Mouse (Mus musculus): Measurements from ENCODE around the gene Usp3. TPM values are rescaled to one million over a fixed set of nuclear protein-coding genes. Genes with fewer than 3 reads are reported as not detected.

Gene Usp3
- 63.7 and 68.7 TPM in 2 replicates for polyA plus RNA-seq (2012; rRNA removed)

GRCm38 (mm10) chr9:66592708-66593612 is at the start of gene Usp3:
Gene Usp3, minus strand, starts transcription at chr9:66593142.
- DNase-seq (ENCODE audit: low read depth) = peak; percentile 98
- TF ChIP-seq CTCF (IDR thresholded peaks at IDR 0.05; ENCODE audit: borderline replicate concordance, extremely low read depth, insufficient read depth, insufficient read length) (no peak), POLR2A (IDR thresholded peaks at IDR 0.05; ENCODE audit: borderline replicate concordance, extremely low read depth, insufficient read depth, insufficient read length, poor library complexity, severe bottlenecking) (peak; percentile 87; the same call in 1 of the 2 replicates)

GRCm38 (mm10) chr9:66640491-66640890 is 47.5 kb upstream of the Usp3 start:
- no peak for DNase-seq (ENCODE audit: low read depth)
- TF ChIP-seq CTCF (IDR thresholded peaks at IDR 0.05; ENCODE audit: borderline replicate concordance, extremely low read depth, insufficient read depth, insufficient read length) = no peak
- no peak for TF ChIP-seq POLR2A (IDR thresholded peaks at IDR 0.05; ENCODE audit: borderline replicate concordance, extremely low read depth, insufficient read depth, insufficient read length, poor library complexity, severe bottlenecking)

GRCm38 (mm10) chr9:66639626-66640025 is 46.7 kb upstream of the Usp3 start:
- TF ChIP-seq CTCF (IDR thresholded peaks at IDR 0.05; ENCODE audit: borderline replicate concordance, extremely low read depth, insufficient read depth, insufficient read length) = no peak
- TF ChIP-seq POLR2A (IDR thresholded peaks at IDR 0.05; ENCODE audit: borderline replicate concordance, extremely low read depth, insufficient read depth, insufficient read length, poor library complexity, severe bottlenecking) = no peak
- DNase-seq (ENCODE audit: low read depth) = no peak

GRCm38 (mm10) chr9:66632441-66632840 is 39.5 kb upstream of the Usp3 start:
- TF ChIP-seq CTCF (IDR thresholded peaks at IDR 0.05; ENCODE audit: borderline replicate concordance, extremely low read depth, insufficient read depth, insufficient read length) = no peak
- no peak for DNase-seq (ENCODE audit: low read depth)

GRCm38 (mm10) chr9:66630931-66631330 is 38.0 kb upstream of the Usp3 start:
- TF ChIP-seq POLR2A (IDR thresholded peaks at IDR 0.05; ENCODE audit: borderline replicate concordance, extremely low read depth, insufficient read depth, insufficient read length, poor library complexity, severe bottlenecking) (no peak), CTCF (IDR thresholded peaks at IDR 0.05; ENCODE audit: borderline replicate concordance, extremely low read depth, insufficient read depth, insufficient read length) (no peak)
- no peak for DNase-seq (ENCODE audit: low read depth)

GRCm38 (mm10) chr9:66626661-66627060 is 33.7 kb upstream of the Usp3 start:
- TF ChIP-seq CTCF (IDR thresholded peaks at IDR 0.05; ENCODE audit: borderline replicate concordance, extremely low read depth, insufficient read depth, insufficient read length) (no peak), POLR2A (IDR thresholded peaks at IDR 0.05; ENCODE audit: borderline replicate concordance, extremely low read depth, insufficient read depth, insufficient read length, poor library complexity, severe bottlenecking) (no peak)
- no peak for DNase-seq (ENCODE audit: low read depth)

- TF ChIP-seq POLR2A (IDR thresholded peaks at IDR 0.05; ENCODE audit: borderline replicate concordance, extremely low read depth, insufficient read depth, insufficient read length, poor library complexity, severe bottlenecking) (no peak), CTCF (IDR thresholded peaks at IDR 0.05; ENCODE audit: borderline replicate concordance, extremely low read depth, insufficient read depth, insufficient read length) (no peak)
- DNase-seq (ENCODE audit: low read depth) = no peak
Observed at GRCm38 (mm10) chr9:66625974-66626530, 33.1 kb upstream of the Usp3 start.

GRCm38 (mm10) chr9:66624873-66625272 is 31.9 kb upstream of the Usp3 start:
- TF ChIP-seq CTCF (IDR thresholded peaks at IDR 0.05; ENCODE audit: borderline replicate concordance, extremely low read depth, insufficient read depth, insufficient read length) (no peak), POLR2A (IDR thresholded peaks at IDR 0.05; ENCODE audit: borderline replicate concordance, extremely low read depth, insufficient read depth, insufficient read length, poor library complexity, severe bottlenecking) (no peak)
- DNase-seq (ENCODE audit: low read depth) = no peak

- TF ChIP-seq POLR2A (IDR thresholded peaks at IDR 0.05; ENCODE audit: borderline replicate concordance, extremely low read depth, insufficient read depth, insufficient read length, poor library complexity, severe bottlenecking) = no peak
- no peak for DNase-seq (ENCODE audit: low read depth)
Observed at GRCm38 (mm10) chr9:66623627-66624026, 30.7 kb upstream of the Usp3 start.

- DNase-seq (ENCODE audit: low read depth) = peak; percentile 64
- TF ChIP-seq CTCF (IDR thresholded peaks at IDR 0.05; ENCODE audit: borderline replicate concordance, extremely low read depth, insufficient read depth, insufficient read length) (no peak), POLR2A (IDR thresholded peaks at IDR 0.05; ENCODE audit: borderline replicate concordance, extremely low read depth, insufficient read depth, insufficient read length, poor library complexity, severe bottlenecking) (no peak)
Observed at GRCm38 (mm10) chr9:66620581-66620981, 27.6 kb upstream of the Usp3 start.

- TF ChIP-seq CTCF (IDR thresholded peaks at IDR 0.05; ENCODE audit: borderline replicate concordance, extremely low read depth, insufficient read depth, insufficient read length) (no peak), POLR2A (IDR thresholded peaks at IDR 0.05; ENCODE audit: borderline replicate concordance, extremely low read depth, insufficient read depth, insufficient read length, poor library complexity, severe bottlenecking) (no peak)
- DNase-seq (ENCODE audit: low read depth) = no peak
Observed at GRCm38 (mm10) chr9:66620055-66620454, 27.1 kb upstream of the Usp3 start.

- no peak for DNase-seq (ENCODE audit: low read depth)
Observed at GRCm38 (mm10) chr9:66617812-66618211, 24.9 kb upstream of the Usp3 start.

More at GRCm38 (mm10) chr9:66617812-66618211, 24.9 kb upstream of the Usp3 start:
- TF ChIP-seq CTCF (IDR thresholded peaks at IDR 0.05; ENCODE audit: borderline replicate concordance, extremely low read depth, insufficient read depth, insufficient read length) (no peak), POLR2A (IDR thresholded peaks at IDR 0.05; ENCODE audit: borderline replicate concordance, extremely low read depth, insufficient read depth, insufficient read length, poor library complexity, severe bottlenecking) (no peak)
